Mouse (Mus musculus): ENCODE results near the gene Fhit.

DNA sequence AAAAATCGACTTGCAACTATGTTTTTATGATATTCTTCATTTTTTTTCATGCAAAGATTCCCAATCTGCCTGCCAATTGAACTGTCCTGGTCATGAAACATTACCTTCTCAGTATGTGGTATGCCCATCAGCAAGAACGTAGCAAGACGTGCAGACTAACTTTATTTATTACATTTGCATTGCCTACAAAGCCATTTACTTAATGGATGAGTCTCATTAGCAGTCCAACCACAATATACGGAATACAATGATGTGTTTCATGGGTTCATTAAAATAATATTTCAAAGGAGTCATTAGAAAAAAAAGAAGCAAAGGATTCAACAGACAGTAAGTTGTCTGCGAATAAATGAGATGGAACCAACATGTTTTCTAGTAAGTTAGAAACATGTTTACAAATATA lies 933.1 kb downstream of the Fhit start:
- TF ChIP-seq POLR2A (IDR thresholded peaks at IDR 0.05; ENCODE audit: low read depth, low read length) = no peak
- no peak for TF ChIP-seq CTCF (IDR thresholded peaks at IDR 0.05; ENCODE audit: extremely low read depth, insufficient read length, insufficient replicate concordance, low read depth, low read length)

All from small intestine, adult 2 months (tissue).